Mouse (Mus musculus) erythroid progenitor cell, adult 5-6 weeks (primary cell): ENCODE measurements around the gene Alk. TPM values are rescaled to one million over a fixed set of nuclear protein-coding genes. Genes with fewer than 3 reads are reported as not detected.

ENCODE experiments used
- ATAC-seq: replicated peaks from 2 replicates; pipeline ENCODE4 v1.8.0; 2016; ENCODE audit warnings: moderate number of reproducible peaks, mild to moderate bottlenecking, moderate TSS enrichment, inconsistent platforms; ENCODE audit not compliant: poor library complexity, low FRiP score, severe bottlenecking
- total RNA-seq, 2 experiments: library from RNA; stranded (forward) in 1 of 2; stranded (reverse) in 1 of 2; fragments of 150-400 nt in 1 of 2; fragments of 186-747, 209-891 nt in 1 of 2; gene quantifications; 2 replicates each; pipeline versions ENCODE4 v1.2.3 to v1.2.4; 2015 to 2017; ENCODE audit warnings: low replicate concordance in 2 of 2

Alk gene
- total RNA-seq, 2 experiments from 2014 or later, result not detected

DNA sequence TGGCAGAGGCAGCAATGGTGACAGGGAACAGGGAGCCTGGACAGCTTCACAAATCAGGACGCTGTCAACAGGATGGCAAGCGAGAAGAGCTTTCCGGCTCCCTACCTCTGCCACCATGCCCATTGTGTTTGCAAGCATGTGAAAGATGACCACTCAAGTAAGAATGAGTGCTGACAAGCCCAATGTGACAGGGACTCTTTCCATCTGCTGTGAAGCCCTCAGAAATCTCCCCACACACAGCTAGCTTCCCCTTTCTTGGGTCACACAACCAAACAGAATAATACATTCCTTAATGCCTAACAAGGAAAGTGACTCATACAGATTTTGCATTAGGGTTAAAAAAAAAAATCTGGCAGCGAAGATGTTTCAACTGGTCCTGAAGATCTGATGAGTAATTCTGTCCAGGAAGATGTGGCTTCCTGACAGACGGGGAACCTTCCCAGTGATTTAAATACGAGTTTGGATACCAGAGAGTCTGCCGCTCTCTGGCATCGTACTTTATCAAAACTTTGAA lies 329.0 kb downstream of the Alk start:
- no peak for ATAC-seq

DNA sequence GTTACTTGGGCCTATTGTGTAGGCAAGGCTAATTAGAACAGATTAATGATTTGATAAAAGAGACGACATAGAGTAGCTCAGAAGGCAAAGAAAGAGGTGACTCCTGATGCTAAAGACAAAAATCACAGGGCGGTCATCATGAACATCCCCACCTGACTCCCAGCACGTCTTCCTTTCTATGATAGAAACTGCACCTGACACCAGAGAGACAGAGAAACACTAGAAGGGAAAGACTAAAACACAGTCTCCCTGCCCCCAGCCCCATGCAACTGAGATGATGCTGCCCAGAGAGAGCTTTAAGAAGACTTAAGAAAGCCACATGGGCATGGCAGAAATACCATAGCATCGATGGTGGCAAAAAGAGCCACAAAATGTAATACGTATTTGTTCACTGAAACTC lies 330.2 kb downstream of the Alk start:
- no peak for ATAC-seq

DNA sequence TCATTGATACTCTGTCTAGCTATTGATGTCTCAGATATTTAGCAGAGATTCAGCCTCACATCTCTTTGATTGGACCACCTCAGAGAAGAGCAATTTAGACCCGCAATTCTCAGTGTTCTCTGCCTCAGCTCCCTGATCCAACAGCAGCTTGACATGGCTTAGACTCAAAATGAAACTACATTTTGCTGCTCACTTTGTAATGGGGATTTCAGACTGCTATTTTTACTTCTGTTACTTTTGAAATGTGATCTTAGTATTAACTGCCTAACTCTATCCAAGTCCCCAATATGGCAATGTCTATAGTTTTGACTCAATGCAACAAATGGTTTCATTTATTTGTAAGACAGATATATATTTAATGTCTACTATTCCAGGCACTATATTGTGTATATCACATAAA lies 332.8 kb downstream of the Alk start:
- ATAC-seq, result no peak

DNA sequence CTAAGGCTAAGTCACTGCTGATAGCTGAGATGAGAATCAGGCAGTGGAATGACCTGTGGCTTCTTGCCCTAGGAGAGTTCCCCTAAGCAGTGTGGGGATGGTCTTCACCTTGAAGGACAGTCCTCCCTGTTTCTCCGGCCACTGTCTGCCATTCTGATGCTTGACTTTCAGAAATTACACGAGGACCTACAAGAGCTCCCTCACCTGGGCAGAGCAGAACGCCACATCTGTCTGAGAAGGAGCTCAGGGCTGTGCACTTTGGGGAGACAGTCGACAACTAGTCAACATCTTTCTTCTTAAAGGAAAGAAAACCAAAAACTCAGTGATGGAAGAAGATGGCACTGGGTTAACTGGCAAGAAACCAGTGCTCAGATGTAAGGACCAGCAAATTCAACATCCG lies 335.9 kb downstream of the Alk start:
- no peak for ATAC-seq

DNA sequence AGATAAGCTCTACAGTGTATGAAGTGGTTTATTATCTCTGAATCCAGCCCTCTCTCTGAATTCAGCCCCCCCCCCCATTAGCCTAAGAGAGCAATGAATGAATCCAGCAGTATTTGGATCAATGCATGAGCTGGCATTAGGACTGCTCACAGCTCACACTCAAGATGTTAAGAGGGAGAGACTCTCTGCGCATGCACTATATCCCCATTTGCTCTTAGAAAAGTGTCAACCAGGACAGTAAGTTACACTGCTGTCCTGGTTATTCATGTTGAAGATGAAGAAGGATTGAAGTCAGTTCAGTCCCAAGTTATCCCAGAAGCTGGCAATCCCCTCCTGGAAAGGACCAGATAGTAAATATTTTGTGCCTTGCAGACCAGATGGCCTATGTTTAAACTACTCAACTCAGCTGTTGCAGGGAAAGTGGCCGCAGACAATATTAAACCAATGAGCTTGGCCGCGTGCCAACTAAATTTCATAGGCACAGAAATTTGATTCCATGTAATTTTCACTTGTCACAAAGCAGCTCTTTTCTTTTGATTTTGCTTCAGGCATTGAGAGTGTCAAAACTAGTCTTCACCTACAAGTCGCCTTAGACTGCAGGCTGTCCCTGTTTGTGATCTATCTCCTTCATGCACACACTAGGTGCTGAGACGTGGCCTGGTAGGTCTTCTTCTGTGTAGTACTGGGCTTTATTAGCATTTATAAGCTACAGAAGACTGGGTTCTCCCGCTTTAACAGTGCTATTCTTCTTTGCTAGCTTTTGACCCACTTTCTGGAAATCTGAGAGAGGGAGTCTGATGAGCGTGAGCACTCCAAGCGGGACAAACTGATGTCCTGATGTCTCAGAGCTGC lies 339.0 kb downstream of the Alk start:
- ATAC-seq, result no peak

GRCm38 (mm10) chr17:72253411-72253810 lies 351.0 kb downstream of the Alk start:
- no peak for ATAC-seq

- no peak for ATAC-seq
These were observed 352.9 kb downstream of the Alk start for GRCm38 (mm10) chr17:72251554-72251953.

- no peak for ATAC-seq
These were observed 353.7 kb downstream of the Alk start for GRCm38 (mm10) chr17:72250482-72251405.

- no peak for ATAC-seq
These were observed 362.4 kb downstream of the Alk start for GRCm38 (mm10) chr17:72242036-72242435.

- no peak for ATAC-seq
These were observed 367.1 kb downstream of the Alk start for GRCm38 (mm10) chr17:72237315-72237714.

DNA sequence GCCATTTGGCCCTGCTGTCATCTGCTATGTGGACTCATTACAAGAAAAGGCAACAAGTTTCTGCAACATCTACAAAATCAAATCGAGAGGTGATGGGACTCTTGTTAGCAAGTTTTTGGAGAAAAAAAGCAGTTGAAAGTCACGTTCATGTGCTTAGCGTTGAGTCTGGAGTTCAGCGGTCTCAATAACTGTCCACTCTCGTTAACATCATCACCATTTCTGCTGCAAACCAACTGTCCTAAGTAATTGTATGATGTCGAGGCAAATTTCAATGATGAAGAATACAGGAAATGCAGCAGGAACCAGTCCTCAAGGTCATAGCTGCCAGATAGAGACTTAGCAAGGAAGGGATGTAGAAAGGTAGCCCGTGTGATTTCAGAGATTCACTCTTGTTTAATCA lies 373.5 kb downstream of the Alk start:
- no peak for ATAC-seq

DNA sequence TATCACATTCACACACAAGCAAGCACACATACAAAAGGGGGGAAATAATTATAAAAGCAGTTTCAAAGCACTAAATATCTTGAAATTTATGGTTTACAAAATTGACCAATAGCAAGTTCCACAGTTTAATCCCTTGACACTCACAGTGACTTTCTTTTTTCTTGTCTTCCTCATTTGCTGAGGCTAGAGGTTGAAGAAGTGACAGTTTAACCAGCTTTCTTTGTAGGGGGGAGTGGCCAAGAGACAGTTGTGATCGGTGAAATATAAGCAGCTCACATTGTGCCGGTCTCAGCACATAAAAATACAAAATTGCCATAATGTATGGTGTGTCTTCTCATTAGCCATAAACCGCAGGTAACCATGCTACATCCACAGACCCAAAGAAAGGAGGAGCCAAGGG lies 385.6 kb downstream of the Alk start:
- ATAC-seq, result no peak

DNA sequence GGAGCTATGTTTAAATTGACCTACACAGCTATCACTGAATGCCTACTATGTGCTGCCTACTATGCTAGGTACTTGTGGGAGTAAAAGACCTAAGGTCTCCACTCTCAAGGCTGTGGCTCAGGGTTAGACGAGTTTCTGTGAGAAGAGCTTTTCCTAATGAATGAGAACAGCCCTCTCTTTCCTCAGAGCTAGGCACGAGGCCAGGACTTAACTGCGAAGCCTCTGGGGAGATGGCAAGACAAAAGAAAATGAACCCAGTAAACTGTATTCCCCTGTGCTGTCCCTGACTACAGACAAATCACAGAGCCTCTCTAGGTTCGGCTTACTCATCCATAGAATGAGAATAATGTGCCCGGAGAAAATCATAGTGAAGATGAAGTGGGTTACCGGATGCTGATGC lies 406.9 kb downstream of the Alk start:
- no peak for ATAC-seq

GRCm38 (mm10) chr17:72194976-72195650 lies 409.3 kb downstream of the Alk start:
- ATAC-seq, result no peak

- no peak for ATAC-seq
These were observed 413.9 kb downstream of the Alk start for GRCm38 (mm10) chr17:72190536-72190935.

DNA sequence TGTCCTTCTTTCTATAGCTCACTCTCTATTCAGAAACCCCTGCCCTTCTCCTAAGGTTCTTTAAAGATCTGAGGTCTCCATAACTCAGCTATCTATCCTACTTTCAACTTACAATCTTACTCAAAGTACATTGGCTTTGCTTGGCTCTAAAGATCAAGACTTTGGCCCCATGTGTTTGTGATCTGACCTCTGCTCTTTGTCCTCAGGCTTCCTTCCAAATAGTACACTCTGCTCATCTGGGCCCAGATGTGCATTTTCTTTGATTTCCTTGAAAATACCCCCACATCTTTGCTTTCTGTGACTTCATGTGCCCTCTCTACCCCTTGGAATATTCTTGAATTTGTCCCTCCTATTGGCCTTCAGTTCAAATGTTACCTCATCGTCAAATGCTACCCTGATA lies 417.4 kb downstream of the Alk start:
- no peak for ATAC-seq

- ATAC-seq, result no peak
These were observed 422.0 kb downstream of the Alk start for GRCm38 (mm10) chr17:72182414-72182813.

- no peak for ATAC-seq
These were observed 424.2 kb downstream of the Alk start for GRCm38 (mm10) chr17:72180200-72180599.

DNA sequence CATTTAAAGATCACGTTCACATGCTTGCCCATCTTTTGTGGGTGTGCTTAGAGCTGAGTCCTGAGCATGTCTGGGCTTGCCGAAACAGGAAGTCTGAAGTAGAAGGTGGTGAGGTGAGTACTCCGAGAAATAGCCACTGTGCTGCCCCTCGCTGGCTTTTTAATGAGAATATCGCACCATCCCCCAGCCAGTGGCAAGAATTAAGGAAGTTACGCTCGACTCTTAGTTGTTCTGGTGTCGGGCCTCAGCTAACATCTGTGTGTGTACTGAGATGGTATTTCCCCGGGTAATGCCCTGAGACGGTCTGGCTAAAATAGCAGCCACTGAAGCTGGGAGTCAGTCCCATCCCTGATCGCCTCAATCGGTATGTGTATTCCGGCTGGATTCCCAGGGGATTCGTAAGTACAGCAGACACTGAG lies 424.7 kb downstream of the Alk start:
- no peak for ATAC-seq

- no peak for ATAC-seq
These were observed 430.6 kb downstream of the Alk start for GRCm38 (mm10) chr17:72173778-72174177.
